Mouse (Mus musculus) embryonic facial prominence, embryonic 15.5 days (tissue): Measurements from ENCODE around the gene Gtf3c2. TPM values are rescaled to one million over a fixed set of nuclear protein-coding genes. Genes with fewer than 3 reads are reported as not detected.

Source experiments
- ATAC-seq: fragments of 200-750 bp; cut with Nextera tagmentation; 2 replicates; pipeline ENCODE4 v1.8.0; 2017; ENCODE audit warnings: low read depth, moderate TSS enrichment; ENCODE audit not compliant: insufficient number of reproducible peaks, low FRiP score, low TSS enrichment
- H3K27ac ChIP-seq: fragments of 300-500 bp; sonication (generic); replicated peaks from 2 replicates; pipeline ENCODE4 v1.5.1; 2015; ENCODE audit warnings: mild to moderate bottlenecking, inconsistent platforms
- H3K27me3 ChIP-seq: fragments of 300-500 bp; sonication (generic); 2 replicates; pipeline ENCODE4 v1.6.1; 2015; ENCODE audit warnings: inconsistent platforms
- H3K36me3 ChIP-seq: fragments of 300-500 bp; sonication (generic); 2 replicates; pipeline ENCODE4 v1.6.1; 2015; ENCODE audit warnings: mild to moderate bottlenecking, inconsistent platforms
- H3K4me1 ChIP-seq: fragments of 300-500 bp; sonication (generic); 2 replicates; pipeline ENCODE4 v1.6.1; 2015; ENCODE audit warnings: inconsistent platforms
- H3K4me2 ChIP-seq: fragments of 300-500 bp; sonication (generic); replicated peaks from 2 replicates; pipeline ENCODE4 v1.6.1; 2015; ENCODE audit warnings: mild to moderate bottlenecking, inconsistent platforms
- H3K4me3 ChIP-seq: fragments of 300-500 bp; sonication (generic); replicated peaks from 2 replicates; pipeline ENCODE4 v1.5.1; 2015; ENCODE audit warnings: mild to moderate bottlenecking, inconsistent platforms
- H3K9ac ChIP-seq: fragments of 300-500 bp; sonication (generic); 2 replicates; pipeline ENCODE4 v1.6.1; 2015; ENCODE audit warnings: inconsistent platforms
- H3K9me3 ChIP-seq: fragments of 300-500 bp; sonication (generic); replicated peaks from 2 replicates; pipeline ENCODE4 v1.6.1; 2016; ENCODE audit warnings: inconsistent platforms
- WGBS: fragments of 180-500 bp; shearing (Covaris S2); methylation state at CpG from one replicate; pipeline ENCODE4 v1.1.7; 2015; 5-methylcytosine and 5-hydroxymethylcytosine counted together
- polyA plus RNA-seq: library from polyadenylated mRNA; unstranded; fragments of >200 nt; fragmentation: Nextera tagmentation; extraction: Ambion mirVana; gene quantifications from 2 replicates; pipeline ENCODE4 v1.2.1, GENCODE M21; 2015

The Gtf3c2 gene
- polyA plus RNA-seq, 1 experiment from 2014 or later, result 71.5 TPM

- Histone ChIP-seq H3K36me3 (peaks cover 7% of the 10 kb centered on the region; the same call in 1 of the 2 replicates), H3K4me1 (peaks cover 19% of the 10 kb centered on the region), H3K4me2 (no peak overlapping the region), H3K9me3 (no peaks in the 10 kb centered on the region), H3K4me3 (peak overlapping the region; percentile 4; the same call in 1 of the 2 replicates), H3K27me3 (peaks cover 62% of the 10 kb centered on the region), H3K9ac (no peak overlapping the region), H3K27ac (no peak overlapping the region)
- WGBS, result under 1% methylated on average over 13 of the region's 13 CpGs
- ATAC-seq, result no peak
These were observed 42.3 kb downstream of the Gtf3c2 start for GRCm38 (mm10) chr5:31137658-31138057.

DNA sequence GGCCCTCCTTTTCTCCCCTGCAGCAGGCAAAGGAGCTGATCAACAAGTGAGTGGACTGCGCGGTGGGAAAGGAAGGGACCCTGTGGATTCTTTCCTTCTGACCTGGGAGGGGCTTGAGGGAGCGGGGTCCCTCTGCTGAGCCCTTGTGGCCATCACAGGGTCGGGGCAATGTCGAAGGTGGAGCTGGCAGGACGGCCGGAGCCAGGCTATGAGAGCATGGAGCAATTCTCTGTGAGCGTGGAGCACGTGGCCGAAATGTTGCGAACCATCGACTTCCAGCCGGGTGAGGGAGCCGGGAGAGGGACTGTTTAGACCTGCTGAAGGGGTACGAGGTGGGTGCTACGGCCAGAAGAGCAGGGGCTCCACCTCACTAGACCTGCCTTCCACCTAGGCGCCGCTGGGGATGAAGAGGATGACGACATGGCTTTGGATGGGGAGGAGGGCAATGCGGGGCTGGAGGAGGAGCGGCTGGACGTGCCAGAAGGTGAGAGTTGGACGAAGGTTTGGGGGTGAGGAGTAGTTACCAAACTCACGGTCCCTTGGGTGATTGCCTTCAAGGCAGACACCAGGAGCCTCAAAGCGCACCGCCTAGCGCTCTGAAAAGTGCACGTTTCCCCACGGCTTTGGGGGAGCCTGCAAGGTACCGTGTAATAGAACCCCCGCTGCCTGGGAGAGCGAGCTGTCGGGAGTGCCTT is 43.1 kb downstream of the Gtf3c2 start:
- no peak overlapping the region for H3K4me2 ChIP-seq
- 1% methylated on average over 32 of the region's 33 CpGs for WGBS
- H3K4me1 ChIP-seq, result peaks cover 19% of the 10 kb centered on the region
- no peaks in the 10 kb centered on the region for H3K9me3 ChIP-seq
- H3K27me3 ChIP-seq, result peaks cover 62% of the 10 kb centered on the region
- peaks cover 7% of the 10 kb centered on the region; the same call in 1 of the 2 replicates for H3K36me3 ChIP-seq
- H3K4me3 ChIP-seq, result no peak overlapping the region
- H3K9ac ChIP-seq, result no peak overlapping the region
- ATAC-seq, result 0 out of 2 replicates have a peak, but pooled peaks have one; percentile 11
- H3K27ac ChIP-seq, result no peak overlapping the region

- Histone ChIP-seq H3K4me3 (no peak overlapping the region), H3K36me3 (no peaks in the 10 kb centered on the region), H3K27me3 (no peaks in the 10 kb centered on the region; the same call in 1 of the 2 replicates), H3K9me3 (no peaks in the 10 kb centered on the region), H3K9ac (no peak overlapping the region), H3K4me1 (no peaks in the 10 kb centered on the region), H3K4me2 (no peak overlapping the region), H3K27ac (no peak overlapping the region)
- 41% methylated on average over 5 of the region's 5 CpGs for WGBS
- ATAC-seq, result no peak
These were observed 53.9 kb downstream of the Gtf3c2 start for GRCm38 (mm10) chr5:31126050-31126449.

- H3K9ac ChIP-seq, result no peak overlapping the region
- no peak overlapping the region for H3K4me2 ChIP-seq
- H3K27ac ChIP-seq, result no peak overlapping the region
- H3K36me3 ChIP-seq, result no peaks in the 10 kb centered on the region
- no peak for ATAC-seq
- no peaks in the 10 kb centered on the region for H3K4me1 ChIP-seq
- 26% methylated on average over 2 of the region's 2 CpGs for WGBS
- no peak overlapping the region for H3K4me3 ChIP-seq
- no peaks in the 10 kb centered on the region for H3K9me3 ChIP-seq
- no peaks in the 10 kb centered on the region for H3K27me3 ChIP-seq
These were observed 56.5 kb downstream of the Gtf3c2 start for GRCm38 (mm10) chr5:31123481-31123880.

GRCm38 (mm10) chr5:31121111-31121510 is 58.8 kb downstream of the Gtf3c2 start:
- 0 out of 2 replicates have a peak, but pooled peaks cover 3% of the 10 kb centered on the region for H3K27me3 ChIP-seq
- WGBS, result 79% methylated on average over 8 of the region's 8 CpGs
- no peak for ATAC-seq
- no peak overlapping the region for H3K4me3 ChIP-seq
- no peak overlapping the region for H3K27ac ChIP-seq
- H3K9me3 ChIP-seq, result no peaks in the 10 kb centered on the region
- no peak overlapping the region for H3K9ac ChIP-seq
- H3K36me3 ChIP-seq, result no peaks in the 10 kb centered on the region
- H3K4me2 ChIP-seq, result no peak overlapping the region
- H3K4me1 ChIP-seq, result no peaks in the 10 kb centered on the region

GRCm38 (mm10) chr5:31116912-31117311 is 63.0 kb downstream of the Gtf3c2 start:
- Histone ChIP-seq H3K9ac (no peak overlapping the region), H3K27me3 (0 out of 2 replicates have a peak, but pooled peaks cover 3% of the 10 kb centered on the region), H3K4me3 (no peak overlapping the region), H3K9me3 (no peaks in the 10 kb centered on the region), H3K36me3 (no peaks in the 10 kb centered on the region), H3K4me2 (no peak overlapping the region), H3K27ac (no peak overlapping the region), H3K4me1 (no peaks in the 10 kb centered on the region)
- ATAC-seq, result no peak
- WGBS, result 26% methylated on average over 10 of the region's 10 CpGs

DNA sequence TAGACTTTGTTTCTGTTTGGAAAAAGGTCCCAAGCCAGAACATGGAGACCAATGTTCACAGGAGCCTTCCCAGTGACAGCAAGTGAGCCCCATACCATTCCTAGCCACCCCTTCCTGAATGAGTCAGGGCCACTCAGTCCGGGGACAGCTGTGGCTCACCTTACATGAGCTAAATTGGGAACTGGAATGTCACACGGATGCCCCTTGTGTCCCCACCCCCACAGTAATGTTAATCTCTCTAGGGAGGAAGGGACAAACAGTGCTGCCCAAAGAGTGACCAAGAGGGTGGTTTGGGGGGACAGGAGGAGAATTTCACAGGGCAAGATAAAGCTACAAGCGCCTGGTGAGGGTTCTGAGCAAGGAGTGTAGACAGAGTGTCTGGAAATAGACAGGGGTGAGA is 63.6 kb downstream of the Gtf3c2 start, which contains the start of gene Trim54:
Gene Trim54 (plus strand): TSS at position 359 of the 400 bp plus-strand sequence.
- Histone ChIP-seq H3K27me3 (0 out of 2 replicates have a peak, but pooled peaks cover 3% of the 10 kb centered on the region), H3K36me3 (no peaks in the 10 kb centered on the region), H3K4me3 (no peak within 1 kb of the TSS), H3K27ac (no peak within 1 kb of the TSS), H3K9ac (no peak within 1 kb of the TSS), H3K4me1 (no peaks in the 10 kb centered on the region), H3K9me3 (no peaks in the 10 kb centered on the region), H3K4me2 (no peak within 1 kb of the TSS)
- ATAC-seq, result no peak
- 34% methylated on average over 3 of the region's 3 CpGs for WGBS

- Histone ChIP-seq H3K9ac (no peak overlapping the region), H3K4me2 (no peak overlapping the region), H3K4me3 (no peak overlapping the region), H3K9me3 (no peaks in the 10 kb centered on the region), H3K27ac (no peak overlapping the region), H3K36me3 (no peaks in the 10 kb centered on the region), H3K27me3 (no peaks in the 10 kb centered on the region), H3K4me1 (no peaks in the 10 kb centered on the region)
- no peak for ATAC-seq
- WGBS, result 35% methylated on average over 7 of the region's 7 CpGs
These were observed 69.2 kb downstream of the Gtf3c2 start for GRCm38 (mm10) chr5:31110781-31111180.

- Histone ChIP-seq H3K4me2 (no peak within 1 kb of the TSS), H3K9me3 (no peaks in the 10 kb centered on the region), H3K4me1 (no peaks in the 10 kb centered on the region), H3K27ac (no peak within 1 kb of the TSS), H3K27me3 (0 out of 2 replicates have a peak, but pooled peaks cover 3% of the 10 kb centered on the region), H3K36me3 (no peaks in the 10 kb centered on the region), H3K4me3 (no peak within 1 kb of the TSS), H3K9ac (no peak within 1 kb of the TSS)
- WGBS, result 90% methylated on average over 18 of the region's 18 CpGs
- no peak for ATAC-seq
These were observed 71.9 kb downstream of the Gtf3c2 start, which contains the start of gene Slc30a3 for GRCm38 (mm10) chr5:31108000-31108490. Gene Slc30a3, minus strand, starts transcription at chr5:31108237.
